Mouse (Mus musculus) heart, adult 2 months (tissue): ENCODE results near the gene Gm42791.

Source experiments
- CTCF ChIP-seq: fragments of 200-600 bp; IDR thresholded peaks from 2 replicates; pipeline ENCODE4 v1.8.1; 2022; ENCODE audit warnings: antibody characterized with exemption, mild to moderate bottlenecking, moderate library complexity
- EP300 ChIP-seq: fragments of 200-500 bp; IDR thresholded peaks from 2 replicates; pipeline ENCODE4 v1.6.1; 2011; ENCODE audit warnings: low read depth, low read length, control low read depth; ENCODE audit not compliant: insufficient read depth
- POLR2A ChIP-seq: fragments of 200-500 bp; IDR thresholded peaks from 2 replicates; pipeline ENCODE4 v1.6.1; 2011; ENCODE audit warnings: mild to moderate bottlenecking, low read depth, low read length, control low read depth; ENCODE audit not compliant: insufficient read depth

- TF ChIP-seq CTCF (no peak), POLR2A (no peak), EP300 (no peak)
These were observed 7.3 kb upstream of the Gm42791 start for GRCm38 (mm10) chr5:149002034-149002802.
